Mouse (Mus musculus) heart, postnatal 0 days (tissue): ENCODE data around the gene Rad50.

ENCODE experiments used
- CTCF ChIP-seq: IDR thresholded peaks from 2 replicates; pipeline ENCODE4 v1.5.1; 2016; ENCODE audit warnings: antibody characterized with exemption, control low read depth, low read depth
- EP300 ChIP-seq: IDR thresholded peaks from 2 replicates; pipeline ENCODE4 v1.6.1; 2016; ENCODE audit warnings: antibody characterized with exemption, low read depth

GRCm38 (mm10) chr11:53731457-53731856 lies 24.3 kb upstream of the Rad50 start:
- TF ChIP-seq CTCF = no peak
- TF ChIP-seq EP300 = no peak
